Mouse (Mus musculus) embryo, embryonic 9.5 days (tissue): ENCODE data around the gene Mrrf.
A peak's percentile ranks its signal among the peaks of the same experiment; 100 is the strongest.
"Not testable (repeated sequence)": the region's sequence is repeated elsewhere in the genome, so short reads cannot be mapped to it uniquely, and the experiment has no call there.

ENCODE experiments used
- DNase-seq: peaks from one replicate; pipeline ENCODE4 v3.0.0-alpha.2; 2017; ENCODE audit errors: extremely low spot score

The Mrrf gene

DNA sequence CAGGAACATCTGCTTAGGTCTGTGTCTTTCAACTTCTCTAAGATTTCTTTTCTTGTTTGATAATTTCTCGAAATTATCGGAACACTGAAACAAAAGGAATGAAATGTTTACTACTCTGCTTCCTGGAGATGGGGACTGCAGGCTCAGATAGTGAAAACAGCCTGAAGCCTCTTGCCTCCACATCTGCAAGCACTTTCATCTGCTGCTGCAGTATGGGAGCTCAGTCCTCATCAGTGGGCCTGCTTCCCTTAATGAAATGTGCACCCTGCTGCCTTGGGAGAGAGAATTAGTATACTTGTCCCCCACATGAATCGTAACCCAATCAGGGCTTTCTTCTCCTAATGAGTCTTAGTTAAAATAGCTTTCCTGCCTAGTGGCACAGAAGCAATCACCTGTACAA, 7.1 kb upstream of the Mrrf start:
- DNase-seq, result no peak

DNA sequence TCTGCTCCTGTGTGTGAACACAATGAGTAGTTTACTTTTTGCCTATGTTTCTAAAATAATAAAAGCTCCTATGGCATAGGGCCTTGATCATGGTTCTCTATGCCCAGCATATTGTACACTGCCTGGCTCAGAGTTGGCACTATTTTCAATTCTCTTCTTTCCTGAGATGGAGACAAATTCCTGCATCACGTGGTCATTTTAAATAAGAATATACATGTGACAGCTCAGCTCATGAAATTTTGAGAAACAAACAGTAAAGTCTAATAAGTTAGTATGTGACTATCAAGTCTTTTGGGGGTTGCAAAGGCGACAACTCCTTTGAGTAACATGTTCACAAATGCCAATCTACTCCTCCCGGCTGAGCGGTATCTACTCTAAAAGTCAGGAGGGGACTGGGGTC, 302 bp upstream of the Mrrf start:
- no peak for DNase-seq

DNA sequence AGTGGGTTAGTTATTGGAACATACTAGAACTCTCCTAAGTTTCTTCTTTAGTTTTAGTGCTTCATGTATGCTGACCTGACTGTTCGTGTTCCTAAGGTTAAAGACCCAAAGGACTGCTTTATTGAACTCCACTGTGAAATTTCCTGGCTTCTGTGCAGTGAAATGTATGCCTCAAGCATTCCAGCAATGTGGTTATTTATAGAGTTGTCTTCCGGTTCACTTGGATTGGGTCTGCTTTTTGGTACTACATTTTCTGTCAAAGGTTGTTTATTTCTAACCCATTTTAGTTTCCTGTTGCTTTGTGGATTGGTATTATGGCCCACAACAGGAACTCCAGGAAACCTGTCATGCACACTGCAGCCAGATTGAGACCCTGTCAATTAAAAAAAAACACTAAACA, 2.9 kb downstream of the Mrrf start:
- no peak for DNase-seq

DNA sequence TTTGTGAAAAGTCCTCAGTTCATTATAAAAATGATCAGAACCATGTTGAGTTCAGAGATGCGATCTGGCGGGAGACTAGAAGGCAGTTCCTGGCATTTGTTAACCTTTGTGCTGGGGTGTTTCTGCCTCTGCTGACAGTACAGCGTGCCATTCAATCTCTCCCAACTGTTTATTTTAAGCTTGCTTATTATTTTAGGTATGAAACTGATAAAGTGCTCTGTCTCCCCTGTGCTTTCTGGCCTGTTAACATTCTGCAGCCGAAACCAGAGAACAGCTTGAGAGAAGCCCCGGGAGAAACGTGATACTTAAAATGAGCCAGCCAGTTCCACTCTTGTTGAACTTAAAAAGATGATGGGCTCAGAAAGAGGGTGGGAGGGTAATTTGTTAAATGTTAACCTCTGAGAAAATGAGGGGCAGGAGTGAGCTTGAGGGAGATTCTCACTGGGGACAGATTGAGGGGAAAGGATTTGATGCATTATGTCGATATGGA, 12.7 kb downstream of the Mrrf start:
- no peak for DNase-seq

DNA sequence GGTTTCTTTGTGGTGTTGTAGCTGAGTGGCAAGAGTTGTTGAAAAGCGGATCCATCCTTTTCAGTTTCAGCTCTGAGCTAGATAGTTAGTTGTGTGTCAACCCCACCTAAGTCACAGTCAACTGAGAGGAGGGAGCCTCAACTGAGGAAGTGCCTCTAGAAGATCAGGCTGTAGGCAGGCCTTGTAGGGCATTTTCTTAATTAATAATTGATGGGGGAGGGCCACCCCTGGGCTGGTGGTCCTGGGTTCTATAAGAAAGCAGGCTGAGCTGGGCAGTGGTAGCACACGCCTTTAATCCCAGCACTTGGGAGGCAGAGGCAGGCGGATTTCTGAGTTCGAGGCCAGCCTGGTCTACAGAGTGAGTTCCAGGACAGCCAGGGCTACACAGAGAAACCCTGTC, 16.2 kb downstream of the Mrrf start:
- not testable (repeated sequence) for DNase-seq

DNA sequence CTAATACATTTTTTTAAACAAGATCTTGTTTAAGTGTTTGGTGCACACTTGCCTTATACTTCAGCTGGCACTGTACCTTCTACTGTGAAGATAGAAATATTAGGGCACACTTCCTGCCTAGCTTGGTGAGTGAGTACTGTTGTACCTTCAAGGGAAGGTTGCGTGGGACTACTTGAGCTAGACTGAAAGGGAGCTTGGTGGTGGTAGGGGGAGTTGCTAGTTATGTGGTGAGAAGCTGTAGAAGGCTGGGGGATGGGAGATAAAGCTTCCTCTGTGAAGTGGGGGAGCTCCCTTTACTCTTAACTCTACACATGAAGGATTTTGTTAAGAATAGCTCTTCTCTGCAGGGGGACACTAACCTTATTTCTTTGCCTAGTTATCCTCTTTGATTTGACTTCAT, 21.3 kb downstream of the Mrrf start:
- no peak for DNase-seq

DNA sequence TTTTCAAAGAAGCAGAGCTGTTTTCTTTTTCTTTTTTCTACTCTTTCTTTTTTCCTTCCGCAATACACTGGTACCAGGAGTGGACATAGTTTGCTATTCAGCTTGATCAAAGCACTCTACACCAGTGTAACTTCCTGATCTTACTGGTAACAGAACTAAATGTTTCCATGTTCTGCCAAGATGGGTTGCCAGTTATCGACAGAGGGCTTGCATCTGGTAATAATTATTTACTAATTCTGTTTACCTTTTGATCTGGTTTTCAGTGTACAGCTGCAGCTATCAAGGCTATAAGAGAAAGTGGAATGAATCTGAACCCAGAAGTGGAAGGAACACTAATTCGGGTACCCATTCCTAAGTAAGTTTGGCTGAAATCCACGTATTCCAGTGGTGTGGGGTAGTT, 23.1 kb downstream of the Mrrf start:
- DNase-seq, result no peak

DNA sequence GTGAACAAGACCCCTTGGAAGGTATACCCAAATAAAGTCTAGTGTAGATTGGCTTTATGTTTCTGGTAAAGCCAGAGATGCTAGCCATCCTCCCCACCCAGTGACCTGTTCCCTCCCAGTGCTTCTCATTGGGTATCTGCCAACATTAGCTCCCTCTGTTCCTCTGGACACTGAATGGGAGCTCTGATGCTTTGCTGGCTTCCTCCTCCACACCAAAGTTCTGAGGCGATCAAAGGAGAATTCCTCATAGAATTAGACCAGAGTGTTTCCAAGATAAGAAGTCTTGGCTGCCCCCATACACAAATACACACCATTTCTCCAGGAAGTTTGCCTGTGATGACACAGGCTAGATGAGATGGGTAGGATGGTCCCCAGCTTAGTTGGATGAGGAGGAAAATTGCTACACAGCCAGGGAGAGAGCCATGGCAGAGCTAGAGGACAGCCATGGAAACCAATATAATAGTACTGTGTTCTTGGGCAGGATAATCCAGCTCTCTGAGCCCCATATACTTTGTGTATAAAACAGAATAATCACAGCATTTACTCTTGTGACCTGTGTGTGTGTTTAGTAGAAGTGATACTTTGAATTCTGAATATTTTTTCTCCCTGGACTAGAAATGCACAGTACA, 31.9 kb downstream of the Mrrf start:
- no peak for DNase-seq

DNA sequence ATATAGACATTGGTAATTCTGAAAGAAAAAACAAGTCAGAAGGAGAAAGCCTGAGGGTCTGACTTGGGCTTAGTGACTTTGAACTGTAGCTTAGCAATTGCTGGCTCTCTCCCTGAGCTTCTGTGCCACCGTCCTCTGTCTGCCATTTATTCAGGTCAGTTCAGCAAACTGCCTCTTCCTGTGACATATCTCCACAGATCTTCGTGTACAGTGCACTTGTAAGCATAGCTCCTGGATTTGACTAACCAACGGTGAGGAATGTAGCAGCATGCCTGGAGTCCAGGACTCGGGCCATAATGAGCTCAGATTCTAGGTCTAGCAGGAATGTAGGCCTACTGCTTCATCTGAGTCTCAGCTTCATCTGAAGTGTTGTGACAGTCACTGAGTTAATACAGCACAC, 33.0 kb downstream of the Mrrf start:
- DNase-seq, result no peak

DNA sequence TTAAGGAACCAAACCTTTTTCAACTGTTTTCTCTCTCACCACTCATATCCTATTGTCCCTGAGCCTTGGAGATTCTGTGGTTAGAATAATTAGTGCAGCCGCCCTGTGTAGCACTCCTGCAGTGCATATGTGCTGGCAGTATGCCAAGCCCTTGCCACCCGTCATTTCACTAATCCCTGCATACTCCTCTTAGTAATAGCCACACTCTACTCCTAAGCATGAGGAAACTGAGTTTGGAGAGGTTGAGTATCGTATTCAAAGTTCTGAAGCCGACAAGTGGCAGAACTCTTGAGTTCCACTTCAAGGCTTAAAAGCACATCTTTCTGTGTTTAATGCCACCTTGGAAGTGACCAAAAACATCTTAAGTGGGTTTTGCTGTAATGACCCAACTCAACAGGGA, 35.9 kb downstream of the Mrrf start:
- DNase-seq, result no peak

DNA sequence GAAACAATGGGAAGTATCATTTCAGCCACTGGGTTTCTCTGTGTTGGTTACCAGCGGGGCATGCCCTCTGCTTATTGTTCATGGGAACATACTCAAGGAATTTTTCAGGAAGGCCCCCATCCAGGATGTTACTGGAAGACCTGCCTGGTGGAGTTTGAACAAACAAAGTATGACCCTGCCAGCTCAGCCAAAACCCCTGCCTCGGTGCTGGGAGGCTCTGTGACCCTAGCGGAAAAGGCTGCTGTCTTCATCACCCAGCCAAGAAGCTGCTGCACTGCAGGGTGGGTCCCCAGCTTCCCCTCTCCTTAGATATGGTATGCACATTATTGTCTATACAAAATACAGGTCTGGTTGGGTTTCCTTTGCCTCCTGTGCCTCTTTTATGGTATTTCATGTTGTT, 36.4 kb downstream of the Mrrf start:
- DNase-seq, result no peak

DNA sequence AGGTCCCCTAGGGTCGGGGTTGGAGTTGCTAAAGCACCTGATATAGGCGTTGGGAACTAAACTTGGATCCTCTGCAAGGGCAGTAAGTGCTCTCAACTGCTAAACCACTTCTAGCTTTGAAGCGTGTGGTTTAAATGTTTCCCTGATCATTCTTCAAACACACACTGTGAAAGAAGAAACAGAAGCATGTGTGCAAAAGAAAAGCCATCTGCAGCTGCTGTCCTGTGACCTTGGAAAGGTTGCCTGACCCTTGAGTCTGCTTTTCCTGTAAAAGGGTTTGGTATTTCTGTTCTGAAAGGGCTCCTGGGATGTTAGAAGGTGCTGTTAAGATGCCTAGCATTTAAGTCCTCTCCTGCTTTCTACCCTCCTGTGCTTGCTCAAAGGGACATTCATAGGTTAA, 43.3 kb downstream of the Mrrf start:
- DNase-seq, result no peak

DNA sequence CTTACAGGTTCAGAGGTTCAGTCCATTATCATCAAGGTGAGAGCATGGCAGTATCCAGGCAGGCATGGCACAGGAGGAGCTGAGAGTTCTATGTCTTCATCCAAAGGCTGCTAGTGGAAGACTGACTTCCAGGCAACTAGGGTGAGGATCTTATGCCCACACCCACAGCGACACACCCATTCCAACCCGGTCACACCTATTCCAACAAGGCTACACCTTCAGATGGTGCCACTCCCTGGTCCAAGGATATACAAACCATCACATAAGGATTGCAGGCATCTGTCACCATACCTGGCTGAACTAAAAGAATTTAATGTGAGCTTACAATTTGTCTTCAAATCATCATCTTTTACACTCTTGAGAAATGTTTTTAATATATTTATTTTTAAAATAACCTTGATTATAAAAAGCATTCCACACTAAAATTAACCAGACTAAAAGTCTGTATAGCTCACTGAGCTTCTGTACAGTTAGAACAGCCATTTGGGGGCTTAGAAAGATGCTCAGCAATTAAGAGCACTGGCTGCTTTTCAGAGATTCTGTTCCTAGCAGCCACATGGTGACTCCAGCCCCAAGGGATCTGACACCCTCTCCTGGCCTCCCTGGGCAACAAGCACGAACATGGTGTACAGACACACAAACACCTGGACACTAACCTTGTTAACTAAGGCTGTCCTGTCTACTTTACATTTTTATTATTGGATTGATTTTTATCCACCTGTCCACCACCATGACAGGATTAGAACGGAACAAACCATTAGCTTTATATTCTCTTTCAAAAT, 45.6 kb downstream of the Mrrf start:
- DNase-seq, result not testable (repeated sequence)

DNA sequence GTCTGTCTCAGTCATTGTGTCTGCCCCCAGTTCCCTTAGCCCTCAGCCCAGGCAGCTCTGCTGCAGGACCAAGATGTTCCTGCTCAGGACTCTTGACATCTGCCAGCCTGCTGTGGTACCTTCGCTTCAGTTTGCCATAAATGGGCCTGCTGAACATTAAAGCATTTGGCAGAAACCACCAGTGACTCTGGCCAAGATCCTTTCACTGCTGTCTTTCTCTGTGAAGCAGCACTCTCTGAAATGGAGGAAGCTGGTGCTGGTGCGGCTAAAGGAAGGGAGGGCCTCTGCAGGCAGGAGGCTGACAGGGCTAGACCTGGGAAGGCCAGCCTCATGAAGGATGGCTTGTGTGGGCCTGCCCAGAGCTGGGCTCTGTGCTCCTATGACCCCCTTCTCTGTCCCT, 47.1 kb downstream of the Mrrf start:
- no peak for DNase-seq

DNA sequence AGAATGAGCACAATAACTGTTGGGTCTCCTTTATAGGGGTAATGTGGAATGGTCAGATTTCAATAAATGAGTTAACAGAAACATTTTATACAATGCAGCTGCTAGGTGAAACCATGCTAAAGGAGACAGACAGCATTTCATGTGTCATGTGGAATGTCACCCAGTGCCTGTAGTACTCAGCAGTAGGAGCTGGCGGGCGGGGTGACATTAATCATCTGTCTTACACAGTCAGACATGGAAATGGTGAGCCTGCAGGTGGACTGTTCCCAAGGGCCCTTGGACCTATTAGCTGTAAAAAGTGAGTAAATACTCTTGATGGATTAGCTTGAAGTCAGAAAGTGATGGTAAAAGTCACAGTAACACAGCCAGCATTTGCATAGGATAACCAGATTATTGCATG, 48.0 kb downstream of the Mrrf start:
- DNase-seq, result no peak

DNA sequence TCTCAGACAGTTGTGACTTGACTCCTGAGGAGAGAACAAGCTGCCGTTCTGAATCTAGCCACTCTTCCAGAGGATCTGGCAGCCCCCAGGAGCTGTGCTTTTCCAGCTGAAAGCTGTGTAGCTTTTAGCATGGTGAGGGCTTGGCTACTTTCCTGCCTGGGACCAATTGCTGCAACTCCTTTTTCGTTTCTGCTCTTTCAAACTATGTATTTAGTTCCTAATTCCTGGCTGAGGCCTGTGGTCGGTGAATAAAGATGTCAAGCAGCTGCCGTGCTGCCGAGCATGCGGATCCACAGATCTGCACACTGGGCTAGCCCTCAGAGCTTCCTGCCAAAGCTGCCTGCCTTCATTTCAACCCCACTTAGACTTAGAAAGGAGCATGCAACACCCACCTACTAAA, 48.7 kb downstream of the Mrrf start:
- DNase-seq, result no peak

DNA sequence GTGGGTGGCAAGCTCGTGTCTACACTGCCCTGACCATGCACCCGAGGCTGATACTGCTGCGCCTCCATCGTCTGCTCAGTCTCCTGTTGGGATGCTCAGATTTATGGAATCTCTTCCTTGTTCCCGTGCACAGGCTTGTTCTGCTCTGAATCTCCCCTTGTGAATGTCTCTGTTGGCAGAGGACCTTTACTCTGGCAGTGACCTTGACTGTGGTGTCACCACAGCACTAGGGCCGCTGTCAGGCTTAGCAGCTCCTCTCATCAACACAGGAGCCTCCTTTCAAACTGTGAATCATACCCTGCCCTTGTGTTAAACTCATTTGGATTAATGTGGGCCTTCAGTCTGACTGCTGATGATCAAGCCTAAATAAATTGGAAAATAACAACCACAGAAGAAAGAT, 53.0 kb downstream of the Mrrf start:
- DNase-seq, result not testable (repeated sequence)

DNA sequence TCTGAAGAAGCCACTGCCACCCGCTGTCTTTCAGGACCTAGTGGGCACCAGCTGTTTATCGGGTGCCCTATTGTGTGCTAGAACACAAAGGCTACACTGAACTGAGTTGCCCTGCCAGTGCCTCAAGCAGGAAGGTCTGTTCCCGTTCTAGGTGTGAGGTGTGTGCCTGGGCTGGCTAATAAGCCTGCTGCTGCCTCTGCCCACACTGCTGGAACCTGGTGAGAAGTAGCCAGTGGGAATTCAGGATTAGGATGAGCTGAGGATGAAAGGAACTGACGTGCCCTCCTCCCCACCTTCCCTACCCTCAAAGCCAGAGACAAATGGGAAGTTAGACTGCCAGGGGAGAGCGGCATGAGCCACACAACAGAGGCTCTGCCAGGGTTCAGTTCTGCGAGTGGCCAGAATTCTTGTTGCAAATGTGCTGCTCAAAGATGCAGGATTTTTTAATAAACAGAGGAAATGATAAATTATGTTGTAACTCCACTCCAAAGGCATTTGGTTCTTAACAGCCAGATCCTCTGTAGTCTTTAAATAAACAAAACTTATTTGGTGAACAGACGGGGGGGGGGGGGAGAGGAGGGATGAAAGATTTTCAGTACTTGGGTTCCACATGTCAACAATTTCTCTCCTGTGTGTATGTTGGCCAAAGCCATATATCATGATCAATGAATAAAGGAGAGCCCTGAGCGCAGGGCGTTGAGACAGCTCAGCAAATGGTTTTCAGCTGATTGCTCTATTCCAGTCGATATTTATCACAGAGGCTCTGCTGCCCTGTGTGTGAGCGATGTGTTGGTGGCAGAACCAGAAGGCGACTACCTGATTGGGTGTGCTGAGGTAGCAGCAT, 55.1 kb downstream of the Mrrf start:
- no peak for DNase-seq

DNA sequence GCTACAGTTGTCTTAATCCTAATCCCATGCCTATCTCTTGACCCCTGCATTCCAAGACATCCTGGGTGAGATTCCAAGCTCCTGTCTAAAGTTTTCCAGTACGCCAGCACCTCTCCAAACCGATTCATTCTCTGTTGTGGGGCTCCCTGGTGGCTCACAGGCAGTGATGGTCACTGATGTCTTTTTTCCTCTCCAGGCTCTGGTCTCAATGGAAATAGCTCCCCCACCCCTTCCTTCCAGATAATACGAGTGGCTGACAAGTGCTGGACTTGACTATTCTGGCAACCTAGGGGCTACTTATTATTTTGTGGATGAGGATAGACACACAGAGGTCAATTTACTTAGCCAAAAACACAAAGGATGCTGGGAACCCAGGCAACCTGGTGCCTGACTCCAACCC, 60.8 kb downstream of the Mrrf start:
- DNase-seq, result no peak

DNA sequence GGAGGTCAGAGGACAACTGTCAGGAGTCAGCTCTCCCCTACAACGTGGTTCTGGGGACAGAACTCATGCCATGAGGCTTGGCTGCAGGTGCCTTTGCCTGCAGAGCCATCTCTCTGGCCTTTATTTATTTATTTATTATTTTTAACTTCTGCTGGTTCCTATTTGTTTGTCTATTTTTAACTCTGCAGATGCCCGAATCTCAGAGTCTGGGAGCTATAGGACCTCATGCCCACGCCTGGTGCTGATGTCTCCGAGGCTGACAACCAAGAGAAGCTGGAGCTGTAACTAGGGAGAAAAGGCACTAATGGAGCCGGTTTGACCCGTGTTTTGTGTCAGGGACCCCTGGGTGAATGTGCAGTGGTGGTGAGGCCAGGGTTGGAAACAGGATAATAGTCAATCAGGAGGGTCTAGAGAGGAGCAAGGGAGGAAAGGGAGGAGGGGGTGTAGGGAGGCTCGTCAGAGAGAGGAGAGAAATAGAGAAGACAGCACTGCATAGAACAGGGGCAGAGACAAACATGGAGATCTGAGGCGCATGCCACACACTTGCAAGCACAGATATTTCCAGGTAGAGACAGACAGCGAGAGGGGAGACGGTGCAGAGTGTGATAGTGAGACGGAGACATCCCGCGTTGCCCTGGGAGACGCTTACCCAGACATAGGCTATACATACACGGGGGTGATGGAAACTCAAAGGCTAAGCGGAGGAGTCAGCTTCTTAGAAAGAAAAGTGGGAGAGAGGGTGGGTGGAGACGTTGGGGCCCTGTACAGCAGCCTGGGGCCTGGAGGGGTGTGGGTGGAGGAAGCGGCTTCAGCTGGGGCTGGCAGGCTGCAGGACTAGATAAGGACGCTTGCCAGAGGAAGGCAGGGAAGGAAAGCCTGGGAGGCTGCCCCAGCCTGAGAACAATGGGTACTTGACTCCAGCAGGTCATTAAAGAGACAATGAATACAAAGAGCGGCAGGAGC, 62.0 kb downstream of the Mrrf start:
- DNase-seq, result peak; percentile 43

DNA sequence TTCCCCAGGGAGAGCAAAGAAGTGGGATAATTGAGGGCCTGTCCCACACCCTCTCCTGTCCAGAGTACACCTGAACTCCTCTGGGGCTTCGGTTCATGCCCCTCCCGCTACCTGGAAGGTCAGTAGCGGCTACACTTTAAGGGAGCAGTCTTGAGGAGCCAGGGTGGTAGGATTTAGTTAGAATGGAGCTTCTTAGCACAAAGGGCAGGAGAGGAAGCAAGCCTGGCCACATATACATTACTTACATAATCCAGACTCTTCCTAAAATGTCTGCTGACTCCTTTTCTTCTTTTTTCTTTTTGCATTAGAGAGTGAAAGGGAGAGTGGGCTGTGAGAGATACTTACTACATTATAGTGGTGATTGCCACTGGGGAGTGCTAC, 62.7 kb downstream of the Mrrf start:
- no peak for DNase-seq

DNA sequence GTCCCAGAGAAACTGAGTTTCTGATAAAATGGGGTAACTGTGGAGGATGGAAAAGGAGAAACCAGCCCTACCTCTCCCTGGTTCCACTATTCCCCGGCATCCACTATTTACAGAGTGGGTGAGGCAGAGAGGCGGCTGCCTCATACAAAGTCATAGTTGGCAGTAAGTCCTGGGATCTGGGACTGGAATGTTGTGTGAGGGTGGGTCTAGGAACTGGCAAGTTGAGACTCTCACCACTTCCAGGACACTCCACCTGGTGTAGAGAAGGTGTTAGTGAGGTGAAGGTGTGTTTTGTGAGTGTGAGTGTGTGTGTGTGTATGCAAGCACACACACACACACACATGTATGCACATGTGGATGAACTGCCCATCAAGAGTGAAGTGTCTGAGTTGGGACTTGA, 64.6 kb downstream of the Mrrf start:
- DNase-seq, result no peak
